Mouse (Mus musculus) R1 (cell line): ENCODE data around the gene Mgea5.

Experiments used
- DNase-seq: peaks from one replicate; pipeline ENCODE4 v3.0.0-alpha.2; 2018; ENCODE audit warnings: low read depth, low spot score

Mgea5 gene

DNA sequence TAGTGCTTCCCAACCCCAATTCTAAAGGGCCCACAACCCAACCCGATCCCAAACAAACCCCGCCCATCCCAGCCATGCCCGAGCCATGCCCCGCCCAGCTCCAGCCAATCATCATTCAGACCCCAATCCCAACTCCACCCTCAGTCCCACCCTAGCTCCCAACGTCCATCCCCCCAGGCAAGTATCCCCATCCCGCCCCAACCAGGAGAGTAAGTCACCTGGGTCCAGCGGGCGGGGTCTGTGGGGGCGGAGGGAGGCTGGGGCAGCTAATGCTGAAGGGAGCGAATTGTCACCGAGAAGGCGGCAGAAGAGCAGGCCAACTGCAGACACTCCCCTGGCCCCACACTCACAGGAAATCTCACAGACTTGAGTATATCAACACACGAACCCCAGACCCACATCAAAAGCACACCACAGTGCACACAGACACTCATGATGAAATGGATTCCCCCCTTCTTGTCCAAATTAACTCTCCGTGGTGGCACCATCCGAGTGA, 12.5 kb upstream of the Mgea5 start:
- peak; percentile 96 for DNase-seq

DNA sequence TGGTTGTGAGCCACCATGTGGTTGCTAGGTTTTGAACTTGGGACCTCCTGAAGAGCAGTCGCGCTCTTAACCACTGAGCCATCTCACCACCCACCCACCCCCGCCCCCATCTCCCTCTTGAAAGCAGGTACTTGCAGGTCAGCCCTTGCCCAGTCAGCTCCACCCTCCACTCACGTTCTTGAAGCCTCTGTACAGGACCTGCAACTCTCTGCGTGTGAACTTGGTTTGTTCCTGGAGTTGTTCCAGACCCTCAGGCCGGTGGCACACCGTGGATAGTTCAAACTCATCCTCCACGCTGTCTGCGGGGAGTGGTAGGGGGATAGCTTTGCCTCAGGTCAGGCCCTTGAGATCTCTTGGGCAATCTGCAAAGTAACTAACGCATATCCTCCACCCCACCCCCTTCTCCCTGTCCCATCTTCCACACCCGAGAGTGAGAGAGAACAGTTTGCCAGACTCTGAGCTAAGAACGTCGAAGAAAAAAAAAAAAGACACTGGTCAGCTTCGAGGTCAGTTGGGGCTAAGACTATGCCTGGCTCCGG, 11.8 kb upstream of the Mgea5 start:
- DNase-seq: no peak

DNA sequence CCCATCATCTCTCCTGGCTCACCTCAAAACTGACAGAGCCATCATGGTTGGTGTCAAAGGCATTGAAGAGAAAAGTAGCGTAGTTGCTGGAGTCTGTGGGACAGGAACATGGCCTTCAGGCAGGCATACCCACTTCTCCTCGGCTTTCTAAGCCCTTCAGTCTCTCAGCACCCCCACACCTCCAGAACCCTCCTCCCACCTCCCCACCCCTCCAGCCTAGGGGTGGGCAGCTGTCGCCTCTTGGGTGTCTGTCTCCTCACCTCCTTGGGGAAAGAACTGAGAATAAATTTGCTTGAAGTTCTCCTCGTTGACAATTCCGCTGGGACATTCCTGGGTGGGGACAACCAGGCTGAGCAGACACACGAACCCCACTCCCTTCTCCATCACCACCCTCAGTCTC, 11.1 kb upstream of the Mgea5 start:
- DNase-seq: no peak

- DNase-seq: no peak
Measured at GRCm38 (mm10) chr19:45792404-45792803, 8.8 kb upstream of the Mgea5 start.

- DNase-seq: peak; percentile 90
Measured at GRCm38 (mm10) chr19:45789888-45790874, 6.5 kb upstream of the Mgea5 start.

DNA sequence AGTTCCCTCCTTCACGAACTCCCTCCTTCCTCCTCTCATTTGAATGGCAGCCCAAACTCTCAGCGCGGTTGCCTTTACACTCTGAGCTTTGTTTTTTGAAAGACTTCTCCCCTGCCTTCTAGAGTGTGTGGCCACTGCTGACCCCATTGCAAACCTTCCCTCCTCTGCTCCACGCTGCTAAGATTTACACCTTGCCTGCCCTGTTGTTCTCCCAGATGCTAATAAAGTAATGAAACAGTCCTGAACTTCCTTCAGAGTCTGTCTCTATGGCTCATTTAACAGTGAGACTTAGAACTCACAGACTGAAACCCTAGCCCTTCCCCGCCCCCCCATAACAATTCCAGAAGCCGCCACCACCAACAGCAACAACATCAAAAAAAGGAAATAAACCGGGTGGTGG, 5.7 kb upstream of the Mgea5 start:
- no peak for DNase-seq

DNA sequence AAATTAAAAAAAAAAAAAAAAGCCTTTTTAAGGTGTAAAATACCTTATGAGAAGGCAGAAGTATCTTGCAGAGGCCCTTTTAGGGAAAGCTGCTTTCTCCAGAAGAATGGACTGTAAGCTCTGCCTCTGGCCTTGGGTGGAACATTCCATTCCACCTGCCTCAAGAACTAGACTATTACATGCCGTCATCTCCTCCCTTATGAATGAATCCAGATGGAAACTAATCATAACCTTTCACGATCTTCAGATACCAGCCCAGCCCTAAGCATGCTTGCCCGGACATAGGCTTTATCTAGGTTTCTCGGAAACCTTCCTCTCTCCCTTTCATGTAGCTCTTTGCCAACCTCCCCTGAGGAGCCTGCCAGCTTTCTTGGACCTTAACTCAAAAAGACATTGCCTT, 4.7 kb upstream of the Mgea5 start:
- DNase-seq: no peak

- no peak for DNase-seq
Measured at GRCm38 (mm10) chr19:45787450-45787849, 3.8 kb upstream of the Mgea5 start.

DNA sequence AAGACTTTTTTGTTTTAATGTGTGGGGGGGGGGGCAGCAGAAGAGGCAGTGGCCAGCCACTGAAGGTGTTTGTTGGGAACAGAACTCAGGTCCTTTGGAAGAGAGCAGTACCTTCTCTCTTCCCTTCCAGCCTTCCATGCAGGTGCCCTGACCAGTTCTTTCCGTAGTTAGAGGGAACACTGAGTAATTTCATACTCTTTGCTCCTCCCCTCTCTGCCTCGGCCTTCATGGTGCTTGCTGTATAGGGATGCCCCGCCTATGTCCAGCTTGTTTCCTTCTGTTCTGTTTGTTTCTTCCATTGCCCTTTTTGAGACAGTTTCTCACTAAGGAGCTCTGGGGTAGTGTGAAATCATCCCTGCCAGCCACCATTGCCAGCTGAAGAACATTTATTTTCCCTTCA, 1.8 kb upstream of the Mgea5 start:
- no peak for DNase-seq

- no peak for DNase-seq
Measured at GRCm38 (mm10) chr19:45783933-45784576, 418 bp upstream of the Mgea5 start.

DNA sequence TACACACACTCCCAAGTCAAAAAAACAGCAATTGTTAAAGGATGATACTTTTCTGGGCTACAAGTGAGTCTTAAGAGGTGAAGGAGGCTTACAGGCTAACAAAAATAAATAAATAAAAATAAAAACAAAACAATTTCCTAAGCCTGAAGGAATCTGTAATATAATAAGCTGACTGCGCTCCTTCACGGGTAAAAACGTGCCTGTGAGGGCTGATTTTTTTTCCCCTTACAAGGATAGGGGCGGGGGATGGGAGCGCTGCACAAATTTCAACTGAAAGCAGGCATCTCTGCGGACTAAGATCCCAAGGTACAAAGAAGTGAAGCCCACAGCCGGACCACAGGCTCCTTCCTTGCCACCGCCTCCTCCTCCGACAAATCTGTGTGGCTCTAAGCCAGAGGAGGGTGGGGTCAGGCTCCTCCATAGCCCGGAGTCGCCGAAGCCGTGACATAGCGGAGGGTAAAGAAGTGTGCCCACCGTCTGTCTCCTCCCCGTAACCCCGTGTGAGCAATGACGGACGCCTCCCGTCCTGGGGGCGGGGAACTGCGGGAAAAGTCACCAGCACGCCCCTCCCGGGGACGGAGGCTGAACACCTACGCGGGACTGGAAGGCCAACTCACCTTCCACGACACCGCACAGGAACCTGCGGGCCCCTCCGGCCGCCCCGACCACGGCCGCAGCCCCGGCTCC, 1.2 kb downstream of the Mgea5 start:
- DNase-seq: peak; percentile 85

DNA sequence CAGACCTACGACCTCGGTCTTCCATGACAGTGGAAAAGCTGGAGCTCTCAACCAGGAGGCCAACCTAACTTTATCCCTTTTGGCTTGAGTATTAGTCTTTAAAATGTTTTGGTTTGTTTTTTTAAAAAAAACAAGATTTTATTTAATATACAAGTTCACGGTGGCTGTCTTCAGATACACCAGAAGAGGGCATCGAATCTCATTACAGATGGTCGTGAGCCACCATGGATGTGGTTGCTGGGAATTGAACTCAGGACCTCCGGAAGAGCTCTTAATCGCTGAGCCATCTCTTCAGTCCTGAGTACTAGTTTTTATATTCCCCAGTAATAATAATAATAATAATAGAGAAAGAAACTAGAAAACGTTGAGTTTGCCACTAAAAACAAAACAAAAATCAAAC, 2.0 kb downstream of the Mgea5 start:
- DNase-seq: no peak

DNA sequence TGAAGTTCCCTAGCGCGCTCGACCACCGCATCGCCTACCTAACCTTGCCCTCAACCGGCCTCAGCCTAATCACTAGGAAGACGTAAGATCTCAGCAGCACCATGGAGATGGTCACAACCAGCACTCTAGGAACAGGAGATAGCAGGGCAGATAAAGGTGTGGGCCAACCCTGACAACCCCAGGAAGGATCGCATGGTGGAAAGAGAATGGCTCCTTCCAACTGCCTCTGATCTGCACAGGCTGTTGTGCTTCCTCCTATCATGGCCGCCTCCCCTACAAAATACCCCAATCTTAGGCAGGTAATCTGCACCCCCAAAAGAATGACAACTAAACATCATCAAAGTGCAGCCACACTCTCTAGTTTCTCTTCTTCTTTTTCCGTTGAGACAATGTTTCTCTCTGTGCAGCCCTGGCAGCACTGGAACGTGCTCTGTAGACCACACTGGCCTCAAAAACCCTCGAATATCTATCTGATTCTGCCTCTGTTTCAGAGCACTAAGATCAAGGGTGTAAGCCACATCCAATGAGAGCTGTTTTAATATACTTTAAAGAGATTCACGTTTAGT, 3.2 kb downstream of the Mgea5 start:
- DNase-seq: no peak

DNA sequence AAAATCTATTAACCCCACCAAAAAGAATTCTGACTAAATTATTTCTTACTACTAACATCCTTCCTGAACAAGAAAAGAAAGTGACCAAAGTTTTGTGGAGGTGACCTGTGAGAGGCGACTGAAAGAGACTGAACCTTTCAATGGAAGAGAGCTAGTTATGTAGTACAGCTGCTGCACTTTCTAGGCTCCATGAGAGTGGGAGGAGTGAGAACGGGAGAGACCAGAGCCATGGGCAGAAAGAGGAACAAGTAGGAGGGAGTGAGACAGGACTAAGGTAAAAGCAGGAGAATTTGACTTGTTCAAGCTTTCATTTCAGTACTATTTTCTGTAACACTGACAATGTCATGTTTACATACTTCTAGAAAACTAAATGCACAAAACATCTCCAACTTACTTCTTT, 8.2 kb downstream of the Mgea5 start:
- DNase-seq: no peak

DNA sequence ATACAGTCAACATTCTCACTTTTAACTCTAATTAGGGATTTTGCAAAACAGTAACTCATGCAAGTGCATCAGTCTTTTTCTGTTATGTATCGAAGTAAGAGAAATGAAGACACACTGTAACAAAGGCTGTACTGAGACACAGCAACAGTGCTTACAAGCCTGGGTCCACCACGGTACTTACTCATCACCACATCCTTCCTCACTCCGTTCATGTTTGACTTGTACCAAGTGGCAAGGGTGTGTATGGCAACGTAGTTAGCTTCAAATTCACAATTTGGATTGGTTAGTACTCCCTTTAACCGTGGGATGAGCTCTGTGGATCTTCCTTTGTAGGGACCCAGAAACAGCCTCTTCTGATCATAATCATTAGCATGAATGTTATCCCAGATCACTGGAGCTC, 12.1 kb downstream of the Mgea5 start:
- DNase-seq: no peak

DNA sequence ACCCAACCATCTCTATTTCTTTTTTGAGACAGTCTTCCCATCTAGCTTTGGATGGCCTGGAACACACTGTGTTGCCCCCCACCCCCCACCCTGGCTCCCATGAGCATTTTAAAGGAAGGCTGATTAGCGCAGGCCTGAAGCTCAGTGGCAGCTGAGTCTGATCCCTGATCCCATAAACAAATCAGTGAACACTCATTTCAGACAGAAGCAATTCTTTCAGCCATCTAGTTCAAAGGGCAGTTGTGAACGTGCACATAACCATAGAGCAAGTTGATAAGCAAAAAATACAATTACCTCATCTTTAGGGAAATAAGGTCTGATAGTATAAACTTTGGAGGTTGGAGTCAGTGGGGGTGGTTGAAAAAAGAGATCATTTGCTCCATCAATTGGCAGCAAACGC, 22.8 kb downstream of the Mgea5 start:
- DNase-seq: no peak

DNA sequence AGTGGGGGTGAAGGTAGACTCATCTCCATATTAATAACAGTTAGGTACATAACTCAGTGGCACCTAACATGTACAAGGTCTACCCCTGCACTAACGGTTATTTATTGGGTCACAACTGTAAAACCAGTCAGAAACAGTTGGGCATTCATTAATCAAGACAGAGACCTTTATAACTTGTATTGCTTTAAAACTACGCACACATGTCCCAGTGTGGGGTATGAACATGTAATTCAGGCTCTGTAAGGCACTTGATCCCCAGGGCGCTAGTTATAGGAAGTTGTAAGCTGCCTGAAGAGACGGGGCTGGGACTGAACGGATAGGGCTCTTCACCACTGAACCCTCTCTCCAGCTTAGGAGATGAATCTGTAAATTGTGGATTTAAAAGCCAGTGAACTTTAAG, 25.0 kb downstream of the Mgea5 start:
- no peak for DNase-seq

- no peak for DNase-seq
Measured at GRCm38 (mm10) chr19:45753551-45753950, 30.1 kb downstream of the Mgea5 start.

- DNase-seq: no peak
Measured at GRCm38 (mm10) chr19:45751881-45752280, 31.8 kb downstream of the Mgea5 start.

GRCm38 (mm10) chr19:45749243-45750043, 34.2 kb downstream of the Mgea5 start, which contains the start of gene Npm3:
Npm3 (minus strand) TSS chr19:45749591.
- DNase-seq: peak; percentile 89
